Mouse (Mus musculus) v-Abl transformed pro-B cells (cell line): Measurements from ENCODE around the gene Ppp3cb.
"Not testable (repeated sequence)": the region's sequence is repeated elsewhere in the genome, so short reads cannot be mapped to it uniquely, and the experiment has no call there.

Experiments used
- in situ Hi-C, 2 experiments: fragments of 400-800 bp; cut with MboI; formaldehyde crosslinking; loops; one replicate each; pipeline ENCODE4 v1.15.1; 2025; ENCODE audit not compliant: unreplicated experiment in 2 of 2

Gene Ppp3cb

DNA sequence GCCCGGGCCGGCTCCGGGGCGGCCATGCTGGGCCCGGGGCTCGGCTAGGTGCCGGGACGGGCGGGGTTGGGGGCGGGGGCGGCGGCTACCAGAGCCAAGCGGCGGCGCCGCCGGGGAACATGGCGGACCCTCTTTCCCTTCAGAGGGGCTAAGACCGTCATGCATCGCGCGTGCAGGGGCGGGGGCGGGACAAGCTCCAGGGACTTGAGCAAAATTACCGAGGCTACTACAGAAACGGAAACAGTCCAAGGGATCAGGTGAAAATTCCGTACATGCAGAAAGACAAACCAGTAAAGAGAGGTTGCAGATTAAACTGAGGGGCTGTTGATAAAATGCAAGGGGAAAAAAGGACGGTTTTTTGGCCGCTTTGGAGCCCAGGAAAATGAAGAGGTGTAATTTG is at the start of gene Ppp3cb:
Gene Ppp3cb, minus strand, starts transcription at position 159 of the 400 bp plus-strand sequence.
- in situ Hi-C loops = loop anchor here in 1 of 2 experiments (10.0 kb wide), 1 partner anchor 562 kb away; no protein-coding TSS in a partner anchor

DNA sequence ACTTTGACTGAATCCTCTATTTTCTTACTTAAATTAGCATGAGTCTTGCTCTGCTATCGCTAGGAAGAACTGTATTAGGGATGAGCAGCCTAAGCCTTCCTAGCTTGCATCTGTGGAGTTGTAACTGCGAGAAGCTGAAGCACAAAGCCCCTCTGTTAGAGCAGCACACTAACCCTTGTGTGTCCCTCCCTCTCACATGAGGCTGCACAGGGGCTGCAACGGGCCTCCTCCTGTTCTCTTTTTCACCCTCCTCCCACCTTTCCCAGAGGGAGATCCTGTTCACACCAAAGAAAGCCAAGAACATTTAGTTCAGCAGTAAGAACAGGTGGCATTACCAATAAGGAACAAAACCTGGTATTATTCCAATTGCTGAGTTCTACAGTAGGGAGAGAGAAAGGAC is 49.4 kb upstream of the Ppp3cb start:
- in situ Hi-C loops = loop anchor here in 1 of 2 experiments (25.0 kb wide), 1 partner anchor 267 kb away; no protein-coding TSS in a partner anchor

DNA sequence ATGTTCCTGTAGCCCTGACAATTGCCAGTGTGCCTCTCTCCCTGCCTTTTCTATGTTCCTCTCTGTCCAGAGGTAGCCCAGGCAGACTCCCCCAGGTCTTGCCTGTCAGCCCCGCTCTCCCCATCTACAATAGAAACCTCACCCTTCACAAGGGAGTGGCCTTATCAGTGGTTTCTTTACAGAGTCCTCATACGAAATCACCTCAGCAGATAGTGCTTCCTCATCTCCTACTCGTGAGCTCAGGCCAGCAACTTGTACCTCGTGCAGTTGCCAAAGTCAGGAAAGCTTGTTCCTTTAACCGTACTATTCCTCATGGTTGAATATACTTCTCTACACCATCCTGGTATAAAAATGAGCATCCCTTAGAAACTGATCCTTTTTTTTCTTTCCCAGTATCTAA is 41.1 kb upstream of the Ppp3cb start:
- in situ Hi-C loops = loop anchor here in 1 of 2 experiments (25.0 kb wide), 1 partner anchor 275 kb away; no protein-coding TSS in a partner anchor

DNA sequence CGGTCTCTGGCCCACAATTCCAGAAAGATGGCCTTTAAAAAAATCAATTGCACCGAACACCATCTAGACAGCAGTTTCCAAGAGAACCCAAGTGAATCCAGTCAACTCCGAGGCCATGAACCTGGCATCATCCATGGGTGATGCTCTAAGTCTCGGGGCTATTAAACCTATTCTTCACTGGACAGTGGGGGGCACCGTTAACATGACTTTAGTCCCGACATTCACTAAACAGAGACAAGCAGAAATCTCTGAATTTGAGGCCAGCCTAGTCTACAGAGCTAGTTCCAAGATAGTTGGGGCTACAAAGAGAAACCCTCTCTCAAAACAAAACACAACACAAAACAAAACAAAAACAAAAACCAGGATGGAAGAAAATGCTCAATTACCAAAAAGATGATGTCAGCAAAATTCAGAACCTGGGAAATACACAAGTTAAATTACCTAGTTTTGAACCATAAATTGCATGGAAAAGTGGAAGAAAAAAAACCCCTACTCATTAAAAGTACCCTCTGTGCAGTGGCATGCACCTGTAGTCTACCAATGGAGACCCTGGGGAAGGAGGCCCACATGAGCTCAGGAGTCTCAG is 32.5 kb upstream of the Ppp3cb start:
- in situ Hi-C loops = loop anchor here (5.0 to 25.0 kb wide), 3 partner anchors 78 to 283 kb away; partner anchors contain the start of gene Myoz1 (in 2 of the 2)

DNA sequence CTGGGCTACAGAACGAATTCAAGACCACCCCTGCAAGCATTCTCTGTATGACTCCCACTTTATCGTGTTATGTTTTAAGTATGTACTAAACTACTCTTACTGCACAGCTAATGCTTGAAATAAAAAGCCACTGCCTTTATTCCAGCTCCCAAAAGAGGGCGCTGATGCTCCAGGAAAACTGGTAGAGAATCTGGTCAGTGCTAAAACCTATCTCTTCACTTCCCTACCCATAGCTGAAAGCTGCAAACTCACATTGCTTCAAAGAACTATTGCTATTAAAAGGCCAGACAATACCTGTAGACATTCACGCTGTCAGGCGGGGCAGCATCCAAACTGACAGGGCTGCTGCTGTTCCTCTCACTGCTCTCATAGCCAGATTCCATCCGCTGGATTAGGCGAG is 29.8 kb upstream of the Ppp3cb start:
- in situ Hi-C loops = loop anchor here (5.0 to 25.0 kb wide), 3 partner anchors 81 to 286 kb away; partner anchors contain the start of gene Myoz1 (in 2 of the 2)

DNA sequence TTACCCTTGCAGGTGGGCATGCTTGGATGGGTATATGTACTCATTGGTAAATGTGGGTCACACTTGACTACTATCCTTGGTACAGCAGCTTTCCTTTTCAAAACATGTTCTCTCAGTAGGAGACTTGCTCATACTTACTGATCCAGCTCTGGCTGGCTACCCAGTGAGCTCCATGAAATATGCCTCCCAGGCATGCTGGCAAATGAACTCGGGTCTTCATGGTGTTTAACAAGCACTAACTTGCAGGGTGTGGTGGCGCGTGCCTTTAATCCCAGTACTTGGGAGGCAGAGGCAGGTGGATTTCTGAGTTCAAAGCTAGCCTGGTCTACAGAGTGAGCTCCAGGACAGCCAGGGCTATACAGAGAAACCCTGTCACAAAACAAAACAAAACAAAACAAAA is 26.8 kb upstream of the Ppp3cb start:
- in situ Hi-C loops = not testable (repeated sequence)

DNA sequence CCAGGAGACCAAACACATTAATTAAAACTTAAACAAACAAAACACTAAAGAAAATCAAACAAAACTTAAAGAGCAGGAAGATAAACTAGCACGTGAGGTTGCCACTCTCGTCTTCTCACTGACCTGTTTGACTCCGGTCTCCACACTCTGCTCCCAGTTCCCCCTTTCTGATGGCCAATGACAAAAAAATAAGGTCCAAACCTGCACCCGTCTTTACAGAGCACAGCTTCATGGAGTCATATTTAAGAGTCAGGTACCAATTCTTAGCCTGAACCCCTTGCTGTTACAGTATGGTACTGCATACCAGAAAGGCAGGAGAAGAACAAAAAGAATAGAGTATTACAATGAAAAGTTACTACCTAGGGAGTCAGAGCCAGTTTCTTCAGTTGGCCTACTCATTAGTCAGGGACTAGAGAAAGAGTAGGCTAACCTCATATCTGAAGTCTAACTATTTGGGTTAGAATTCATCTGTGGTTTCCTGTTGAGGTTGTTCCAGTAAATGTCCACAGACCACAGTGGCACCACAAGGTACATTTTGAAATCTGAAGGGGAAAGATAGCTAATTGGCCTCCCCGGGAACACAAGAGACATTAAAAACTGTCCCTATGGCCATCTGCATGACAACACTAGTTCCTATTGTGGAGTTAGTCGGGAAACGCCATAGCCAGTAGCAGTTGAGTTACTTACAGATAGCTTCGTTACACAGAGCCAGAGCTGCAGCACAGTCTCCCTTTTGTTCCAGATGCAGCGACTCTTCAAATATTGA is 19.1 kb upstream of the Ppp3cb start:
- in situ Hi-C loops = loop anchor here (5.0 to 10.0 kb wide), 2 partner anchors 161 to 168 kb away; no protein-coding TSS in a partner anchor

DNA sequence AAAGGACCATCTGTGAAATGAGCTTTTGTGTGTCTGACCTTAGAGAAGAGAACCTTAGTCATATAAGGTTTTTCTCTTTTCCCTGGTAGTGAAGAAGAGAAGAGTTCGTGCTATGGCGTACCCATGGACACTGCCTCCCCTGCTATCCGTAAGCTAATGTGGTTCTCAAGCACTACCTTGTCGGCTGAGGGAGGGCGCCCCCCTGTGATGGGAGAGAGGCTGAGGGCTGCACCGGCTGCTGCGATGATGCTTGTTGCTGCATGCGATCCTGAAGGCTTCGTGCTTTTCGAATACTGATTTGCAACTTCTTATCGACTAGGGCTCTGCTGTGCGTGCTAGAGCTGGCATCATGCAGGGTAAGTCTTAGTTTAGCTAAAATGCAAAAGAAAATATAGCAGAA is 18.3 kb upstream of the Ppp3cb start:
- in situ Hi-C loops = loop anchor here (5.0 to 10.0 kb wide), 2 partner anchors 160 to 167 kb away; no protein-coding TSS in a partner anchor

DNA sequence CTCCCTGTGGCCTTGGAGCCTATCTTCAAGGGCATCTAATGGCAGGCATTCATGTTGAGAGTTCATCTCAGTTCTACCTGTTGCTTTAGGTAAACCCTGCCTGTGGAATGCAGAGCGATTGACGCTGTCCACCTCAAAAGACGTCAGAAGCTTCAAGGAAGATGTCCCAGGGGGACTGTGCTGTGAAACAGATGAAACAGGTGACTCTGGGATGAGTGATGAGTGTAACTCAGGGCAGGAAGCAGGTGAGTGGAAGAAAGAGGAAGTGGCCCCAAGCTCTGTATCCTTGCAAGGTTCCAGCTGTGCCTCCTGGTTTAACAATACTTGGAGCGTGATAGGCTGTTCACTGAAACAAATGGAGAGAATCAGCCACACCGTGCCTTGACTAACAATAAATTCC is 15.5 kb upstream of the Ppp3cb start:
- in situ Hi-C loops = loop anchor here in 1 of 2 experiments (10.0 kb wide), 1 partner anchor 157 kb away; no protein-coding TSS in a partner anchor

DNA sequence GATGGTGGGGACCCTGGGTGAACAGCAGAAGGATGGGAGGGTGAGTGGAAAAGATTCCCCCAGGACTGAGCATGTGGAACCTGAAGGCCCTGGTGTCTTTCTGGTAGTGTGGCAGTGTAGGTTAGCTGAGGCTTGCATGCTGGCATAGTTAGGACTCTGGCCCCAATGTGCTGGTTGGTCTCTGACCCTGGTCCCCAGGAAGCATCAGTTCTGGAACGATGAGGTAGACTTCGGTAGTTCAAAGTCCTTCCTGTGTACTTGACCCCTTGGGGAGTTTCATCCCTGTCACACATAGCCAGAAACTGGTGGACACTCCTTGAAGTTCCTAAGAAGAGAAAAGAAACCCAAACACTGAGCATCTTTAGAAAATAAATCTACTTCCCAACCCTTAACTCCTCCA is 3.8 kb upstream of the Ppp3cb start:
- in situ Hi-C loops = no loop called here

DNA sequence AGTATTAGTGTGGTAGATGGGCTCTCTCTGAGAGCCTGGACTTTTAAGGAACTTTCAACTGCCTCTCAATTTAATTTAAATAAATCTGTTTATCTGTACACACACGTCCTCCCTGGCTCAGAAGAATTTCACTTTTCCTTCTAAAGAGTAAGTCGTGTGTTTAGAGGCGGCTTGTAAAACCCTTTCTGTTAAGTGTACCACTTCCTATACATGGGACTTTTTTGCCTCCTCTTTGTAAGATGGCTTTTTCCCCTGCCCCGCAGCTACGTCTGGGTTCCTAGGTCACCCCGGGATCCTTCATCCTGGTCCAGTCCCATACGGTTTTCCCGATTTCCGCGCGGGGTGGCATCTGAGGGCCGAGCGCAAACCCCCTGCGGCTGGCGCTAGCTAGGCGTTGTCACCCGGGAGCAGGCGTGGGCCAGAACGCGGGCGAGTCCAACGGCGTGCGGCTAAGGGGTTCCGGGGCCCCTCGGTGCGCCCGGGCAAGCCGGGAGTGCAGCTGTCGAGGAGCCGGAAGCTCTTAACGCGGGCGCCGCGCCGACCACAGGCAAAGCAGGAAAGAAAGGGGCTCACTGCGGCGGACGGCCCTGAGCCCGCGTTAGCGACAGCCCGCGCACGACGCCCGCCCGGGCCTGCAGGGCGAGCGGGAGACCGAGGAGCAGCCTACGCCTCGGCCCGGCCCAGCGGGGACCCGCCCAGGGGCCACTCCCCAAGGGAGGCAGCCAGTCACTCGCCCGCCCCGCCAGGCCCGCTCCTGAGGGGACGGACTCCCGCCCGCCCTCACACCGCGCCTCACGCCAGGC is 643 bp downstream of the Ppp3cb start:
- in situ Hi-C loops = loop anchor here in 1 of 2 experiments (10.0 kb wide), 1 partner anchor 561 kb away; no protein-coding TSS in a partner anchor

DNA sequence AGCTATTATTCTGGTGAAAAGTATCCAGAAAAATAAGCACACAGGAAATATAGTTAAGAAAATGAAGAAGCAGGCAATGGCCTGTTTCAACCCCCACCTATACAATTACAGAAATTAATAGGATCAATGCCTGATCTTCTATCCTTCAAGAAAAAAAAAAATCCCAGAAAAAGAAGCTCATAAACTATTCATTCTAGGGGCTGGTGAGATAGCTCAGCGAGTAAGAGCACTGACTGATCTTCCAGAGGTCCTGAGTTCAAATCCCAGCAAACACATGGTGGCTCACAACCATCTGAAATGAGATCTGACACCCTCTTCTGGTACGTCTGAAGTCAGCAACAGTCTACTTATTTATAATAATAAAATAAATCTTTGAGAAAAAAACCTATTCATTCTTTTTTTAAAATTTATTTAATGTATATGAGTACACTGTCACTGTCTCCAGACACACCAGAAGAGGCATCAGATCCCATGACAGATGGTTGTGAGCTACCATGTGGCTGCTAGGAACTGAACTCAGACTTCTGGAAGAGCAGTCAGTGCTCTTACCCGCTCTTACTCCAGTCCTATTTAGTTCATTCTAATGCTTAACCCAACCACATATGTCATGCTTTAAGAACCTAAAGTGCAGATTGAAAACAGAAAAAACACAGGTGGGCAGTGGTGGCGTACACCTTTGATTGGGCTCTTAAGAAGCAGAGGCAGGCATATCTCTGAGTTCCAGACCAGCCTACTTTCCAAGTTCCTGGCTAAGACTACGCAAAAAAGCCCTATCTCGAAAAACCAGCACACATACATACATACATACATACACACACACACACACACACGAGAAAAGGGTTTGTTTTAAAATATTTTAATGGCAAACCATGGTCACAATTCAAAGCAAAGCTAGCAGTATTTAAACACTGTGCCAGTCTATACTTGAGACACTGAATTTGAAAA is 1.6 kb downstream of the Ppp3cb start:
- in situ Hi-C loops = loop anchor here in 1 of 2 experiments (10.0 kb wide), 1 partner anchor 560 kb away; no protein-coding TSS in a partner anchor

DNA sequence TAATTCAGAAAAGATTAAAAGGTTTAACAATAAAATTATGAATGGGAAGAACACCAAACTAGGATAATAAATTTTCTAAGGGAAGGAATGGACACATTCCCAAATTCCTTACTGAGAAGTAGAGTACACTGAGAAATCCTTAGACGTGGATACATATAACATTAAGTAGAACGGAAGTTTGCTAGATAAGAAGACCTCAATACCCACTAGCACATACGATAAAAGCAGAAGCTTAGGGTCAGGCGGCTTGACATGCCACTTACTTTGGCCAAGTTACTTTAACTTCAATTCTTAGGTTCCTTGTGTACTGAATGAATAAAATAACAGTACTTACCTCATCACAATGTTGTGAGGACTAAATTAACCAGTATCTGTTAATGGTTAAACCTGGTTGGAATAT is 16.7 kb downstream of the Ppp3cb start:
- in situ Hi-C loops = no loop called here

DNA sequence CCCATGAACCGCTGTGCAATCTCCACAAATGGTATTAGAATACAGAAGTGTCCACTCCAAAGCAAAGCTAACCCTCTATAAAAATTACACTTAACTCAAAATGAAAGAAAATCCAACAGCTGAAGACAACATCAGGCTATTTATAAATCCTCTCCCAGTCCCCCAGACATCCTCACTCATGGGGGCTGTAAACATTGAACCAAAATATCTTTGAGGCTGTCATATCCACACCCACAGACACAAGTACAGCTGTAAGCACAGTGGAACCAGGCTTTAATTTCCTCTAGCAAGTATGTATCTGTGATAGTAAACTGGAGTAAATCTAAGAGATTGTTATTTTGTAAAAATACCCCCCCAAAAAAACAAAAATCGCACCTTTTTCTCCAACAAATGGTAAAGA is 26.2 kb downstream of the Ppp3cb start:
- in situ Hi-C loops = no loop called here

DNA sequence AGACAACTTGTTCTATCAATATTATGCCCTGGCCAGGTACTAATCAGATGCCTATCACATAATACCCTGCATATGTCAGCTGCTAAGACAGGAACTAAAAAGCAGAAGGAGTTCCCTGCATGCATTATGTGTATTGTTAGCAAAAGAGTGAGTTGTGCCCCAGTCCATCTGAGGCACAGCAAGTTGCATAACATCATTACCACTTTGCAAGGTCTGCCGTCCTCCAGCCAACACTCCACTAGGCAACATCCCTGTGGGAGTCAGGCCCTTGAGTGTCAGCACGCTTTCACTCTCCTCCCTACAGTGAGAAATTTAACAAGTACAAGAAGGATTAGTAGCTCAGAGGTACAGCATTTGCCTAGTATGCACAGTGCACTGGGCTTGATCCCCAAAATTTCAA is 37.9 kb downstream of the Ppp3cb start:
- in situ Hi-C loops = no loop called here

DNA sequence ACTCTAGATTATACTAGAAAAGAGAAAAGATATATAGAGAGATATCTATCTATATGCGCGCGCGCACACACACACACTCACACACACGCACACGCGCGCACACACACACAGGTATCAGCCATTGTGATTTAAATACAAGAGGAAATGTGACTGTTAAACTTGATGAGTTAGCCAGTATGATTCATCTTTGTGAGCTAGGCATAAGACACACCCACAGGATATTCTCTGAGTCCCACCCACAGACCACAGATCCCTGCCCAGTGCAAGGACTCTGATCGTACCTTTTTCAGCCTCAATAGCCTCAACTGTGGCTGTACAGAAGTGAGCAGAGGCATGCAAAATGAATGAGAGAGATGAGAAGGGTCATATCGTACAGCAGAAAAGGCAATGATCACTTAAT is 43.4 kb downstream of the Ppp3cb start:
- in situ Hi-C loops = loop anchor here in 1 of 2 experiments (5.0 kb wide), 1 partner anchor 34 kb away; no protein-coding TSS in a partner anchor

DNA sequence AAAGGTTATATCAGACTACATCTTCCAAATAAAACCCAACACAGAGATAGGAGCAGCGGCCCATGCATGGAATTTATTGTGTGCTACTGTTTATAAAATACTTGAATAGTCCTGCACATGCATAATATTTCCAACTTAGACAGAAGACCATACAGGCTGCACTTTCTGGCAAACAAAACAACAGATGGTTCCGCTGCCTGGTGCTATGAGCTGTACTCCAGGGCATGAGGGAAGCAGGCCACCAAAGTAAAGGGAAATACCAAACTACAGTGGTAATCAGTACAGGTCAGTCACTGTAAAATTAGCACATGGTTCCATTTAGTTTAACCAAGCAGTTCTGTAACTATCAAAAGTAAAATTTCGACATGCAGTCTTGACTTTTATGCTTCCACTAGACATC is 46.4 kb downstream of the Ppp3cb start:
- in situ Hi-C loops = loop anchor here in 1 of 2 experiments (5.0 kb wide), 1 partner anchor 37 kb away; no protein-coding TSS in a partner anchor

DNA sequence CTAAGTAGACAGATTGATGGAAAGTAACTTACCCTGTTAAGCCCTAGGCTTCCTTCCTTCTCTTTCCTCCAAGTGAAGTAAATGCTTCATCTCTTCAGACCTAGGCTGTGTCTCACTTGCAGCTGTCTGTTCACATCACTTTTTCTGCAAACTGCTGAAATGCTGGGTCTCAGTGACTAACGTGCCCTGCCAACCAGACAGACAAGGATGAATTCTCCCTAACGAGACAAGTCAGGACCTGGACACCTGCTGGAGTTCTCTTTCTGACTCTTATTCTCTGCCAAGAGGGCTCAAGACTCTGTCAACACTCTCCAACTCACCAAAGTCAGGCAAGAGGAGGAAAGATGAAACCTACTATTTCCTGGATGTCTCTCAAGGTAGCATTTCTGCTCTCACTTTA is 49.8 kb downstream of the Ppp3cb start, which contains the start of gene Mss51:
Gene Mss51, minus strand, starts transcription at position 299 of the 400 bp plus-strand sequence.
- in situ Hi-C loops = no loop called here

DNA sequence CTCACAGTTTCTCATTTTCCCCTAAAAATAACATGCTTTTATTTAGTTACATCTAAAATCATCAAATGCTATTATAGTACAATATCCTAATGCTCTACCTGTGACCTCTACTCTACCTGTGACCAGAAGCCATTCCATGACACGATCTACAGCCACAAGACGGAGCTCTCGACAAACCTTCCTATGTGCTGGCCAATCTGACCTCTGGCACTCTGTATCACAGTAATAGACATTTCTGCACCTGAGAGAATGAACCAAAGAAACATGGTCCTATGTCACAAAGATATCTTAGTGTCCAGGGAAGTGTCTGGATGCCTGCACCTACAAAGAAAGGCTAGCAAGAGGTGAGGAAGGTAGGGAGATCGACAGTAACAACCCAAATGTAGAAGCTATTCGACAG is 60.3 kb downstream of the Ppp3cb start:
- in situ Hi-C loops = no loop called here
